Mouse (Mus musculus) limb, embryonic 10.5 days (tissue): ENCODE data around the gene Rfx6. TPM values are rescaled to one million over a fixed set of nuclear protein-coding genes. Genes with fewer than 3 reads are reported as not detected.

ENCODE experiments used
- DNase-seq: peaks from one replicate; pipeline ENCODE4 v3.0.0-alpha.2; 2017; ENCODE audit warnings: low spot score
- H3K27ac ChIP-seq: fragments of 300-500 bp; sonication (generic); 2 replicates; pipeline ENCODE4 v1.5.1; 2016; ENCODE audit warnings: mild to moderate bottlenecking
- H3K27me3 ChIP-seq: fragments of 300-500 bp; sonication (generic); 2 replicates; pipeline ENCODE4 v1.6.1; 2016; ENCODE audit warnings: low read depth, mild to moderate bottlenecking; ENCODE audit not compliant: poor library complexity, severe bottlenecking
- H3K36me3 ChIP-seq: fragments of 300-500 bp; sonication (generic); 2 replicates; pipeline ENCODE4 v1.6.1; 2016; ENCODE audit warnings: mild to moderate bottlenecking, moderate library complexity
- H3K4me1 ChIP-seq: fragments of 300-500 bp; sonication (generic); 2 replicates; pipeline ENCODE4 v1.6.1; 2016
- H3K4me3 ChIP-seq: fragments of 300-500 bp; sonication (generic); 2 replicates; pipeline ENCODE4 v1.5.1; 2016; ENCODE audit warnings: mild to moderate bottlenecking, moderate library complexity
- H3K9me3 ChIP-seq: fragments of 300-500 bp; sonication (generic); replicated peaks from 2 replicates; pipeline ENCODE4 v1.6.1; 2016; ENCODE audit warnings: mild to moderate bottlenecking
- WGBS: fragments of 180-500 bp; shearing (Covaris S2); methylation state at CpG from one replicate; pipeline ENCODE4 v1.1.7; 2016; 5-methylcytosine and 5-hydroxymethylcytosine counted together
- polyA plus RNA-seq: library from polyadenylated mRNA; unstranded; fragments of >200 nt; fragmentation: Nextera tagmentation; extraction: Ambion mirVana; gene quantifications from 2 replicates; pipeline ENCODE4 v1.2.1, GENCODE M21; 2016

The Rfx6 gene
- not detected in 2 replicates for polyA plus RNA-seq

DNA sequence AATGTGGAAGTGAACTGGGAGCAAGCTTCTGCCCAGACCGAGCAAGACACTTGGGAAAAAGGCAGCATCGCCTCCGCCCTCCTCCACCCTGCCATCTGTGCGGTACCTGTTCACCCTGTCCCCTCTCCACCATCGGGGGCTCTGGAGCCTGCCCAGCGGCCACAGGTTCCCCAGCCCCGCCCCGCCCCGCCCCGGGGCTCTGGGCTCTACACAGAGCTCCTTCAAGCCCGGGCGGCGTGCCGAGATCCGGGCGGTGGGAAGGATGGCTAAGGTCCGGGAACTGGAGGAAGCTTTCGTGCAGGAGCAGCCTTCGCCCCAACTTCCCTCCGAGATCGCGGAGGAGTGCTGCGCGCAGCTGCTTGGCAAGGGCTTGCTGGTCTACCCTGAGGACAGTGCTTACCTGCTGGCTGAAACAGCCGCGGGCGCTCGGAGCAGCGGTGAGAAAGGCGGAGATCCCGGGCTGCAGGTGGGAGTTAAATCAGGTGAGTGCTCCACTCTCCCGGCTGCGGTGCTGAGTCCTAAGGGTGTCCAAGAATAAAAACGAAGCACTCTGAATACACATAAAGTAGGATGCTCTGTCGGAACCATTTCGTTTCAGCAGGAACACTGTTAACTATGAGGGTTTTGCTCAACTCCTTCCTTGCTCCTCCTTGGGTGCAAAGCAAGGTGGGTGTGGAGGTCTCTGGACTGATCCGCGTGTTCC lies at the start of gene Rfx6:
Rfx6 (plus strand) TSS at position 209 of the 703 bp plus-strand sequence.
- H3K9me3 ChIP-seq, result no peaks in the 10 kb centered on the region
- WGBS, result under 1% methylated on average over 38 of the region's 38 CpGs
- no peaks in the 10 kb centered on the region for H3K36me3 ChIP-seq
- peaks cover 40% of the 10 kb centered on the region for H3K27me3 ChIP-seq
- H3K27ac ChIP-seq, result no peak within 1 kb of the TSS
- H3K4me3 ChIP-seq, result peak within 1 kb of the TSS; percentile 52
- DNase-seq, result peak; percentile 50
- peaks cover 10% of the 10 kb centered on the region for H3K4me1 ChIP-seq

DNA sequence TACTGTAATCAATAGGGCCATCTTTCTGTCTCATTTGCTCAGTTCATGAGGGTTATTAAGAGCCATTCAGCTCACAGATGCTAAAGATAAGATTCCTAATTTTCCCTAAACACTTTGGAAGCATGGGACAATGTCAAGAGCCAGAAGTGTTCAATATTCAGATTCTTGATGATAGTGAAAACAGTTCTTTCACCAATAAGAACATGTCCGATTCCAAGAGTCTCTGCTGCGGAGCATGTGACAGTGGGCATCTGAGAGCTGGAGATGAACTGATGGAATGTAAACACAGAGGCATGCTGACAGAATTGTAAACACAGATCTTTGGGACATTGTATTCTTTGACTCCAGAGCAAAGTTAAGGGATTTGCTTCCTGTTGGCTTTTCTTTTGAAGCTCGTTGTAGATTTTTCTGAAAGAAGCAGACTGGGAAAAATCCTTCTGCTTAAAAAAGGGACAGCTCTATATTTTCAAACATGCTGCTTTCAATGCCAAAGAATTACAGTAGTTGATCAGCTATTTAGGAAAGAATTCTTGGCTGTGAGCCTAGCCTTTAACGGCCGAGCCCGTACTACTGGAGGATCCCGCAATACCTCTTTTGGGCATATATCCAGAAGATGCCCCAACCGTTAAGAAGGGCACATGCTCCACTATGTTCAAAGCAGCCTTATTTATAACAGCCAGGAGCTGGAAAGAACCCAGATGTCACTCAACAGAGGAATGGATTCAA lies 46.0 kb upstream of the Rfx6 start, which contains the start of gene Gprc6a:
Gprc6a (minus strand) TSS at position 51 of the 726 bp plus-strand sequence.
- WGBS, result 89% methylated on average over 8 of the region's 8 CpGs
- H3K9me3 ChIP-seq, result no peaks in the 10 kb centered on the region

DNA sequence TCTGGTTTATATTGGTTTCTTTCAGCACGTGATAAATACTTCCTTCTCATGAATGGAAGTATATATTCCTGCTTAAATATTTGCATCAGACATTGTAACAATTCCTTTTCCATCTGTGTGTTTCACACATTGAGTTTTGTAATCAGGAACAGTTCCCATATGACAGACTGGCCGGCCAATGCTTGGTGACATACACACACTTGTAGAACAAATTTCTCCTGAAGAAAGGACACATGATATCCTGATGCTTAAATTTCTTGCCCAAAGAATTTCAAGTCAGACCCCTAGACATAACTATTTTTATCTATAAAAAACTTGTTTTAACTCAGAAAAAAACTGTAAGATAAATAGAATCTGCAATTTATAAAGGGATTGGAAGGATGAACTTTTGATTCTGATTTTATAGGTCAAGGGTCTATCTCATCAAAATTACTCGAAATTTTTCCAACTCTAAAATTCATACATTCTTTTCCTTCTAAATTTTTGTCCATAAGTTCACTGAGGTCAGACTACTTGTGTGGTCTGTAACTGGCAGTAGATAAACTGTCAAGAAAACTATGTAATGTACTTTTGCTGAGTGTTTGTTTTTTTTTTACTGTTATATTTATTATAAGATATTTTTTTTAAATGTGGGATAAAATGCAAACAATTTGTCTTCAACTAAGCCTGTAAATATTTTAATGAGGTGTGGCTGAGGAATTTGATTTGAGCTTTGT lies 27.9 kb upstream of the Rfx6 start:
- no peaks in the 10 kb centered on the region for H3K27me3 ChIP-seq
- no peak overlapping the region for H3K4me3 ChIP-seq
- DNase-seq, result no peak
- WGBS, result 74% methylated on average over 3 of the region's 3 CpGs
- no peaks in the 10 kb centered on the region for H3K9me3 ChIP-seq
- H3K4me1 ChIP-seq, result no peaks in the 10 kb centered on the region
- no peaks in the 10 kb centered on the region for H3K36me3 ChIP-seq
- no peak overlapping the region for H3K27ac ChIP-seq

More for the DNA sequence above, 46.0 kb upstream of the Rfx6 start, which contains the start of gene Gprc6a:
- Histone ChIP-seq H3K27me3 (no peaks in the 10 kb centered on the region), H3K36me3 (no peaks in the 10 kb centered on the region), H3K4me1 (no peaks in the 10 kb centered on the region), H3K27ac (no peak within 1 kb of the TSS), H3K4me3 (no peak within 1 kb of the TSS)
- no peak for DNase-seq

DNA sequence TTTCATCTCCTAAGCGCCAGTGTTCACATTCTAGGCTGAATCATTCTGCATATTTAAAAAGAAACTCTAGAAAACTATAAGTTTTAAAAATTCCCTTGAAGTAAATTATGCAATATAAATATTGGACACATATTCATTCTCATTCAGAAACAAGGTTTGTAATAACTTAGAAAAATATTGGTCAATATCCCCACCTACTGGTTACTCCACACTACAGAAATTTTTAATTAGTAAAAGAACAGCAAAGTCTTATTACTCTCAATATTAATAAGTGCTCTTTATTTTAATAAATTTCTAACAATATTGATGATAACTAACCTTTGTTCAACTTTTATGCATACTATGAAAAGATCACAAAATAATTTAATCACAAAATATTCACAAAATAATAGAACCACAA lies 20.2 kb upstream of the Rfx6 start:
- Histone ChIP-seq H3K36me3 (no peaks in the 10 kb centered on the region), H3K4me3 (no peak overlapping the region), H3K27ac (no peak overlapping the region), H3K27me3 (no peaks in the 10 kb centered on the region), H3K4me1 (no peaks in the 10 kb centered on the region), H3K9me3 (no peaks in the 10 kb centered on the region)
- 74% methylated on average over 1 of the region's 1 CpGs for WGBS
- no peak for DNase-seq

DNA sequence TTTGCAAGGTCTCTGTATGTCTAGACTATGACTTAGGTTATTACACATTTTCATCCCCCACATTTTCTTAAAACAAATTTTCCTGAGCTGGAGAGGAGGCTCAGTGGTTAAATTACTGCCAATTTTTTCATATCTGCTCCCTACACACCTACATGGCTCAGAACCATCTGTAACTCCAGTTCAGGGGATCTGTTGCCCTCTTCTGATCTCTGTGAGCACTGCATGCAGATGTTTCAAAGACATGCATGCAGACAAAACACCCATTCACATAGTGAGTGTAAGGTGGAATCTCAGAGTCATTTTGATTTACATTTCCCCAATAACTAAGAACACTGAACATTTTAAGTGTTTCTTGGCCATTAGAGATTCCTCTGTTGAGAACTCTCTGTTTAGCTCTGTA lies 8.2 kb upstream of the Rfx6 start:
- no peak for DNase-seq
- Histone ChIP-seq H3K9me3 (no peaks in the 10 kb centered on the region), H3K36me3 (no peaks in the 10 kb centered on the region), H3K4me1 (no peaks in the 10 kb centered on the region), H3K27ac (no peak overlapping the region), H3K27me3 (no peaks in the 10 kb centered on the region), H3K4me3 (no peak overlapping the region)

DNA sequence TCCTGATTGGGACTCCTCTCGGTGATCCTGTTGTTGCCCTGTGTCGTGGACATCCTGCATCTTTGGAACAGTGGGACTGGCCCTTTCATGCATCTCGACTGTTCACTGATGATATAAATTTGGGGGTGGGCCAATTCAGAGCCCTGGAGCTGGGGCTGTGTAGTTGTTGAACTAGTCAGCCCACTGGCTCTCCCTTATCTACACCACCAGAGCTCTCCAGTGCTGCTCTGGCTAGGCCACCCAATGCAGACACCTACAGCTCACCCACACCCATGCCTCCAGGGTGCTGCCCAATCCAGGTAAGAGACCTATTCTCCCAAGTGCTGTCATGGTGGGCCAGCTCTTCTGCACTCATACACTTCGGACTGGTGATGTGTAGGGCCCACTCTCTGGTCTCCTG lies 6.0 kb upstream of the Rfx6 start:
- H3K4me3 ChIP-seq, result no peak overlapping the region
- H3K9me3 ChIP-seq, result no peaks in the 10 kb centered on the region
- peaks cover 14% of the 10 kb centered on the region for H3K27me3 ChIP-seq
- DNase-seq, result no peak
- H3K27ac ChIP-seq, result no peak overlapping the region
- 88% methylated on average over 4 of the region's 4 CpGs for WGBS
- no peaks in the 10 kb centered on the region for H3K36me3 ChIP-seq
- H3K4me1 ChIP-seq, result no peaks in the 10 kb centered on the region

DNA sequence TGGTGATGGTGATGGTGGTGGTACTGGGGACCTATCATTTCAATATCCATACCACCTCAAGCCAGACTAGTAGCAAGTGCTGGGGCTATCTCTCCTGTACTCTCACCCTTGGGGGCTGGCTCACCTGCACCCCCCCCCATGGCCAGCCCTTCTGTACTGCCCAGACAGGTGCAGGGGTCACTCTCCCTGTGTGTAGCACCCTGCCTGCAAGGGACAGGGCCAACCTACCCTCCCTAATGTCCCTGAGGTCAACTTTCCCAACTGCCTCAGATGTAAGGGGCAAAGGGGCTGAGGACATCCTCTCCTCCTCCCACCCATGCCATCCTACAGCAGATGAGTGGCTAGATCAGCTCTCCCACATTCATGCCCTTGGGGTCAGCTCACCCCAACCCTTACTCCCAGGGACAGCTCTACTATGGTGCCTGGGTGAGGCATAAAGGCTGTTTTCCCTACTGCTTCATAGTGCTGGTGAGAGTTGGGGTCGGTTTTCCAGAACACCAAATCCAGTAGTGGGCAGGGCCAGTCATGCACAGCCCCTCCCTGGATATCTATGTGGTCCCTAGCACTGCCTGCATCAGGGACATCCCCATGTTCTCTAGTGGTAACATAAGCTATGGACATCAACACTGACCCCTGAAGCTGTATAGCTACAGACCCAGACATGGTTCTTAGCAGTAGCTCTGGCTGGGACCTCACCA lies 5.3 kb upstream of the Rfx6 start:
- WGBS, result 52% methylated on average over 1 of the region's 1 CpGs
- Histone ChIP-seq H3K9me3 (no peaks in the 10 kb centered on the region), H3K27me3 (peaks cover 21% of the 10 kb centered on the region), H3K27ac (no peak overlapping the region), H3K36me3 (no peaks in the 10 kb centered on the region), H3K4me3 (no peak overlapping the region), H3K4me1 (no peaks in the 10 kb centered on the region)
- DNase-seq, result no peak

DNA sequence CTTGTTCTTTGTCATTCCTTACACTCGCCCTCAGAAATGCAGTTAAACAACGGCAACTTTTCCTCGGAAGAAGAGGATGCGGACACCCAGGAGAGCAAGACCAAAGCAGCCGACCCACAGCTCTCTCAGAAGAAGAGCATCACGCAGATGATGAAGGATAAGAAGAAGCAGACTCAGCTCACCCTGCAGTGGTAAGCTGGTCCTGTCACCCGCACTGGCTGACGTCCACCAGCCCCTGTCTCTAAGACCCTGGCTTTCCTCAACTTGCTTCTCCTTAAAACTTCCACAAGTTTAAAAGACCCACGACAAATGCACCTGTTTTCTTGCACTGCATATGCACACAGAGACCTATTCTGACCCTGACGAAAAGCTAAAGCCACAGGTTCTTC lies 689 bp downstream of the Rfx6 start:
- 8% methylated on average over 10 of the region's 10 CpGs for WGBS
- Histone ChIP-seq H3K4me3 (peak overlapping the region; percentile 52), H3K36me3 (no peaks in the 10 kb centered on the region), H3K9me3 (no peaks in the 10 kb centered on the region), H3K27me3 (peaks cover 40% of the 10 kb centered on the region), H3K27ac (no peak overlapping the region), H3K4me1 (peaks cover 10% of the 10 kb centered on the region)
- peak; percentile 32 for DNase-seq

DNA sequence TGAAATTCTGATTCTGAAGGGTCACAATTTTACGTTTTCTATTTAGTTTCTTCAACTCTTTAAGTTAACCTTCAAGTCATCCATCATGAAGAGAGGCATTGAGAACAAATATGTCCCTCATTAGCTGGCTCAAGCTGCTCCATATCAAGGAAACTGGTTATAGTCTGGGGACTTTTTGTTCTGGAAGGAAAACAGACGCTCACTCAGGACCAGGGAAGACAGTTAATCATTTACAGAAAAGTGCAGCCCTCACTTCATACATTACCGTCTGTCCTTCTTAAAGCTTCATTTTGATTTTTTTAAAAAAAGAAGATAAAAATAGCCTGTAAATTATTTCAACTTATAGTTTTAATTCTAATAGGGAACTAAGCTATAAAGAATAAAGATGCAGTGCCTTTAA lies 43.3 kb downstream of the Rfx6 start:
- no peaks in the 10 kb centered on the region for H3K4me1 ChIP-seq
- WGBS, result 26% methylated on average over 3 of the region's 3 CpGs
- no peak overlapping the region for H3K27ac ChIP-seq
- no peak overlapping the region for H3K4me3 ChIP-seq
- DNase-seq, result no peak
- H3K27me3 ChIP-seq, result no peaks in the 10 kb centered on the region
- no peaks in the 10 kb centered on the region for H3K9me3 ChIP-seq
- no peaks in the 10 kb centered on the region for H3K36me3 ChIP-seq

DNA sequence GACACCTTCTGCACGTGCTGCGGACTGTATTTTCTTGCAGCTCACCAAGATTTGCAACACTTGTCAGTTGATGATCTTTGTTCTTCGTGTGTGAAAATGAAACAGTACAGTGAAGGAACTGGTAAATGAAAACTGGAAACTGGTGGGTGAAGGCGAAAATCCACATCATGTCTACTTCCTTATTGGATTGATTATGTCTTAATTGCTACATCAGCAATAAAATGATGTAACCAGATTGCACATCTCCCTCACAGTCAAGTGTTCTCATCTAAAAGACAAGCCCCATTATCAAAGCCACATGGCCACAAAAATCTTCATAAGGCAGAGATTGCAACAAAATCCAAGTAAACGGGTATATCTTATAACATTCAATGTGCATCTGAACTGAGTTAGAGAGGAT lies 83.9 kb downstream of the Rfx6 start:
- no peak overlapping the region for H3K27ac ChIP-seq
- no peak for DNase-seq
- no peaks in the 10 kb centered on the region for H3K9me3 ChIP-seq
- H3K4me3 ChIP-seq, result no peak overlapping the region
- H3K27me3 ChIP-seq, result no peaks in the 10 kb centered on the region
- H3K36me3 ChIP-seq, result no peaks in the 10 kb centered on the region
- 89% methylated on average over 5 of the region's 5 CpGs for WGBS
- H3K4me1 ChIP-seq, result no peaks in the 10 kb centered on the region

DNA sequence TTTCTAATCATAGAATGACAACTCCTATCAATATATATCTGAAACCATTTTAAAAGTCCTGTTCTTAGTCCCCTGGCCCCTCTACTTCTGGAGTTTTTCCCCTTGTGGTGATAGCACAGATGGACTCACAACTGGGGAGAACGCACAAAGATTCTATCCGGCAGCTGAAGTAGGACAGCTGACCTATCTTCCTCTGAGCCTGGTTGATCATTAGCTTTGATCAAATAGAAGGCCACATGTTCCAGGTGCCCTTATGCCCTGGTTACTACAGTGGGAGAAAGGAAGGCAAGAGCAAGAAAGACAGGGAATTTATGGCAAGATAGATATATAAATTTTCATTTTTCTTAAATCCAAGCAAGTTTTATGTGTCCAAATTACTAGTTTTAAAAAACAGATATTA lies 85.7 kb downstream of the Rfx6 start:
- WGBS, result 79% methylated on average over 2 of the region's 2 CpGs
- Histone ChIP-seq H3K36me3 (no peaks in the 10 kb centered on the region), H3K27ac (no peak overlapping the region), H3K4me1 (no peaks in the 10 kb centered on the region), H3K27me3 (no peaks in the 10 kb centered on the region), H3K9me3 (no peaks in the 10 kb centered on the region), H3K4me3 (no peak overlapping the region)
- DNase-seq, result no peak

DNA sequence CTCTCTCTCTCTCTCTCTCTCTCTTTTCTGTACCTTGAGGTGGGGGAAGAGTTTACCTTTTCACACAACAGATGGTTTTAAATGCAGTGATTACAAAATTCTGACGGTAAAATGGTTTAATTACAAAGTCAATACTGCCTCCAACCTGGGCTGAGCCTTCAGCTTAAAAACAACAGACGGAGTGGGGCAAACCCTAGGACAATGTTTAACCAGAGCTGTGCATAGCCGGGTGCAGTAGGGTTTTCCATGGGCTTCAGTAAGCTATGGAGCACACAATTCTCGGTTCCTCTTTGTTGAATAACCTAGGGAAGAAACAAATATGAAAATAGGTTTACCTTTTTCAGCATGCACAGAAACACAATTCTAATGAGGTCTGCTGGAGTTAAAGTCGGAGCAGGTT lies 90.9 kb downstream of the Rfx6 start:
- H3K9me3 ChIP-seq, result no peaks in the 10 kb centered on the region
- WGBS, result 76% methylated on average over 5 of the region's 5 CpGs
- no peak overlapping the region for H3K27ac ChIP-seq
- DNase-seq, result no peak
- H3K36me3 ChIP-seq, result no peaks in the 10 kb centered on the region
- no peak overlapping the region for H3K4me3 ChIP-seq
- no peaks in the 10 kb centered on the region for H3K27me3 ChIP-seq
- H3K4me1 ChIP-seq, result no peaks in the 10 kb centered on the region
